Mouse (Mus musculus): Measurements from ENCODE around the gene Dock9.
"Not testable (repeated sequence)": the region's sequence is repeated elsewhere in the genome, so short reads cannot be mapped to it uniquely, and the experiment has no call there.

Gene Dock9

DNA sequence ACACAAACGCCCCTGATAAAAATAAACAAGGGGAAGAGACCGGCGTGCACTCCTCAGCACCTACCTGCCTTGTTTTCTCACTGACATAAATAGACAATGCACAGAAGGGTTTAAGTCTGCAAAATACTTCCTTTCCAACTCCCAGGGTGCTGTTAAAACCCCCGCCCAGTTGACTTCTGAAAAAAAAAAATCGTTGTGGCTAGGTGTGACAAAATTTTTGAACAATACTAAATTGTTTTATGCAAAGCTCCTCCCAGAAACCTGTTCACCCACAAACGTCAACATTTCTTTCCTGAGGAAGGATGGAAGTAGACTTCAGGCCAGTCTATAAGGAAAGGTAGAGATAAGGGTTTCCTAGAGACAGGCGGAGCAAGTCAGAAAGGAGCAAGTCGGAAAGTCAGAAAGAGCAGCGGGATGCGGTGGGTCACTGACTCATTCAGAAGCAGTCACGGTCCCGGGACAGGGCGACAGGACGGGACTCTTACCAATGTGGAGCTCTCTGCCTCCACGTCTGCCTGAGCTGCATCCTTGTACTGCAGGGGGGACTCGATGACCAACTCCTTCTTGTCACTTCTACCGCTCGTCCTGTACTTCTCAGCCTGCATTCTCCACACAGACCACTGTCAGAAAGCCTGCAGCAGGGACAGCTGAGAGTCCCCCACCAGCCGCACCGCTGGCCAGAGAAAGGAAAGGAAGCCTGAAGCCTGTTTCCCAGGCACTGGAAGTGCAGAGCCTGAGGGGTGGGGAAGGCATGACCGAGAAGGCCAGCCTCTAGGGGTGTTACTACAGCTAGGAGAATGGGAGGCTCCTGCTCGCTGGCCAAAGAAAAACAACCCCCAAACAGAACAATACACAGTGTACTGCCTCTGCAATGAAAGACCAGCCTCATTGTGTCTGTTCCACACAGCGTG, 99.7 kb downstream of the Dock9 start:
- no peak for DNase-seq

DNA sequence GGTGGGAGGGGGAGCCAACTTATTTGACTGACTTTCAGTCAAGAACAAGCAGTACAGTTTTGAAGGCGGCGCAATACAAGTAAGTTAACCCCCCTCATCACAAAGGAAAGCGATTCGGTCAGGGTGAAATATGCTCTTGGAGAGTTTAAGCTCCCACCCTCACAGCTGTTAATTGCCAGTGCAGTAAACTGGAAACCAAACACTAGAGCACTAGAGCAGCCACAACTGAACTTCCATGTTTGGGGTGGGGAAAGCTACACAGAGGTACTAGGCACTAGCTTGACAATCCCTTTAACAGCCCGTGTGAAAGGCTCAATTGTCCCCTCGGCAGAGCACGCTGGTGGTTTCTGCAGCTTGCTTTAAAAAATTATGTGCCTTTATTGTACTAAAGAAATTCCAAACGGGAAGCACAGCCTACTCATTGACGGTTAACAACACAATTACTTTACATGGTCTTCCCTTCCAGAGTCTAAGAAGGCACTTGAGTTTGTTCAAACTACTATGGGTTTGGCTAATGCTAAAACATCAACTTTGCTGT, 100.4 kb downstream of the Dock9 start:
- DNase-seq = no peak

DNA sequence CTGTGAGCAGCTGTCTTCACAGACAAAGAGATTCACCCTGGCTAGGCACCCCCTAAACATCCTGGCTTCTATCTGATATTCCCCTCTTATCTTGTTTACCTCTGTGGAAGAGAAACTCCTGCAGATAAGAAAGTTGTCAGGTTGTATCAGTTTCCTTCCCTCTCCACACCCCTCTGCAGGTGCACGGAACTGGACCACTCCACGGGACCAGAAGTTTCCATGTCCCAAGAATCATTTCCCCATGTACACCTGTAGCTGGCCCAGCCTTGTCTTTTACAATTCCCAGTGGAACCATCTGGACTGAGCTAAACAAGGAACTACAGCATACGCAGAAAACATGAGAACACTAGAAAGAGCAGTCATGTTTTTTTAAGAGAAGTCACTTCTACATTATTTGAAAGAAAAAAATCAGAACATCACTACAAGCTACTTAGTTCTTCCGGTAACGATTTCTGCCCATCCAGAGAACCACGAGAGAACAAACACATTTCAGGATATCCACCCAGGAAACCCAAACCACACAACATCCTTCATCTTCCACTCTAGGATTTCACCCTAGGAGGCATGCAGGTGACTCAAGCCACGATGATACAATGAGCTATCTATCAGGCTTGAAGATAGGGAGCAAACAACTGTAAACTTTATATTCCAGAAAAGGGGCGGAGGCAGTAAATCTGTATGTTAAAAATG, 101.1 kb downstream of the Dock9 start:
- DNase-seq = no peak

DNA sequence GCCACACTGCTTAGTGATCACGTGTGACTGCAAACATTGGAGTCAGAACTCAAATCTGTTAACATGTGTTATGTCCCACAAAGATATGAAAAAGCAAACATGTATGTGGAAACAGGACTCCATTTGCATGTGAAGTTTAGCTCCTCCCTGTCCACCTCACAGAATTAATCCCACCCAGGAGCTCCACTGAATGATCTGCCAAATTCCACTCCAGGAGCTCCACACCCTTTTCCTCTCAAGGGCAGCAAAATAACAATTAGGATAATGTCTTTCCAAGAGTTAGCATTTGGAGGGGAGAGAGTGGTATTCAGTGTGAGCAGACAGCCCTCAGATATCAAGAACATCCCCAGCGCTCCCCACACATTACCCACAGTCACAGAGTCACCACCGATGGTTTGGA, 102.9 kb downstream of the Dock9 start:
- no peak for DNase-seq

DNA sequence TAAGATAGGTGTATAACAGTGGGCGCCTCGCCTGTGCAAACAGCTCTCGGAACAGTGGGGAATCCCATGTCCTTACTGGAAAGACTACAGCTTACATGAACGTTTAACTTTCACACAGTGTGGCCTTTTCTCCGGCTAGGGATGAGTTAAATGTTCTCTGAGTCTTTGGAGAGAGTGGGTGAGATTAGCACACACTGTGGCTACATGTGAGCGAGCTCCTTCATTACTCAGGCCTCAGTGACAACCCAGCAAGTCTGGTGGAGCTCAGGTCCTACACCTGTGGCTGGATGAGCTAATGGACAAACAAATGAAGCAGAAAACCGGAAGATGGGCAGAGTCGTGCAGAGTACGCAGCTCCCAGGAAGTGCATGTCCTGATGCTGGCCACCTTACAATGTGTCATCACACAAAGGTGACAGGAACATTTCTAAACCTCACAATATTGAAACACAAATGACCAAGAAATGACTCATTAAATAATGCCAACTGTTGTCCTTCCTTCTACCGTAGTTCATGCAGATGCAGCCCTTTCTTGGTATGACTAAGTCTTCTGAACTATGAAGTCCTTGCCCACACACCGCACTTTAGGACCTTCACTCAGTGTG, 103.5 kb downstream of the Dock9 start:
- DNase-seq = no peak

DNA sequence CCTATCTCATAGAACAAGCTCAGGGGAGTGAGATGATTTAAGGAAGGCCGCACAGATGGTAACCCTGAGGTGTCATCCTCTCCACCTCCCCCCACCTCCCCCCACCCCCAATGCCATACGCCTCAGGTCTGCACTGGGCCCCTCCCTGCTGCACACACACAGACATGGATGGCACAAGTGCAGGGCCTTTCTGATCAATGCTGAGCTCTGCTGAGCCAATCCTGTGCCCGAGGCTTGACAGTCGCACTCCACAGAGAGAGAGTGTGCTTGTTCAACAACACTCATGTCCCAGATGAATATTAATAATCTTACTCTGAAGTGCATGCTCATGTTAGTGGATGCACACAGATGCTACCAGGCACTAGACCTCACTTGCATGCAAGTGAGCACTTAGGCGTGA, 108.0 kb downstream of the Dock9 start:
- not testable (repeated sequence) for DNase-seq

DNA sequence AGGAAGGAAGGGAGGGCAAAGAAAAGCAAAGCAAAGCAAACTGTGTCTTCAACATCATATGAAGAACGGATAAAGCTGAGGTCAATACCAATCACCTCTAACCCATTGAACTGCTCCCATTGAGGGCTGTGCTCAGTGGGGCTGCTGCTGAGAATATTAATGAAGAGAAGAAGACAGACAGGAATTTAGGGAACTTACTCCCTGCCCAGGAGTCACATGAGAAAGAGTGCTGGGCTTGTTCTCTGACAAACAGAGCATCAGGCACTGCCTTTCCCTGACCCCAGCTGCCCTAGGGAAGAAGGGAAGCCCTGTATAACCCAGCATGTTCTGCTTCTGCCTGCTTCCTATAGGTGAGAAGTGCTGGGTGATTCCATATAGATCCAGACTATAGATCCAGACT, 109.5 kb downstream of the Dock9 start:
- no peak for DNase-seq

DNA sequence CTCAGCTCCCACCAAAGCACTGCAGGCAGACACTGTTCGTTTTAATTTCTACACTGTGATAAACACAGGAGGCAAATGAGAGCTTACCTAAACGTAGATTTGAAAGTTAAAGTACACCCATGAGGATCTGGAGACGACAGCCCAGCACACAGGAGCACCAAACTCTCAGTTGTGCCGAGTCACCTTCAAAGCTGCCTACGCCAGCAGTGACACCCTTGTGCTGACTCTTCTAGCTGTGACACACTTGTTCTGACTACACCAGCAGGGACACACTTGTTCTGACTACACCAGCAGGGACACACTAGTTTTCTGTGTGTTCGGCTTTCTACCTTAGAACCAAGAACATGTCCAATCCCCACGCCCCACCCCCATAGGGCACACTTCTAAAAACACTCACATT, 110.4 kb downstream of the Dock9 start:
- DNase-seq = no peak

DNA sequence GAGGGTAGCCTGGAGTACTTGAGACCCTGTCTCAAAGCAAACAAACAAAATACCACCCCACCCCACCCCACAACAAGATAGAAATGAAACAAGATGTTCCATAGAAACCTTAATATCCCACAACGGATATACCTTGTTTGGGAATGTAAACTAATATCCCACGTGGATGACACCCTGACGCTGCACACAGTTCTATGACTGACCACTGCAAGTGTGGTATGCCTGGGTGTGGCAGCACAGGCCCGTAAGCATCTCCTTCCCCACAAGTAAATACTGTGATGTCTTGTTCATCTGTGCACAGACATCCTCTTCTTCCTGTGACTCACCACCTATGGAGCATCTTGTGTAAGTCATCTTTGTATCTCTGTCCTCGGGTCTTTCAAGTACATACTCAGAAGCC, 118.7 kb downstream of the Dock9 start:
- DNase-seq = no peak

DNA sequence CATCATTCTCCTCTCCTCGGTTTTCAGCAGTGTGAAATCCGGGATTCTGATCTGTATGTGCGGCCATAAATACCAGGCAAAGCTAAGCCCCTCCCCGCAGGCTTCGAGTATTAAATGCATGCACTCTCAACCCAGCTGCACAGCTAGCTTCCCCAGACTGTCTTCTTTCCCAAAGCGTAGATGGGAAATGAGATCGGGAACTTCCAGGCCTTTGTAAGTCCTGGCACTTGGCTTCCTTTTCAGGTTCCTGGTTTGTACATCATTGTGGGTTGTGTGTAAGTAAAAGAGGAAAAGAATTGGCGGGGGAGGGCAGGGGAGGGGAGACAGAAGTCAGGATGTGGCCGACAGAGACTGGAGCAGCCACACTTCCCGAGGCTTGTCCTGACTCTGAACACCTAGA, 119.2 kb downstream of the Dock9 start:
- DNase-seq = peak; percentile 16

DNA sequence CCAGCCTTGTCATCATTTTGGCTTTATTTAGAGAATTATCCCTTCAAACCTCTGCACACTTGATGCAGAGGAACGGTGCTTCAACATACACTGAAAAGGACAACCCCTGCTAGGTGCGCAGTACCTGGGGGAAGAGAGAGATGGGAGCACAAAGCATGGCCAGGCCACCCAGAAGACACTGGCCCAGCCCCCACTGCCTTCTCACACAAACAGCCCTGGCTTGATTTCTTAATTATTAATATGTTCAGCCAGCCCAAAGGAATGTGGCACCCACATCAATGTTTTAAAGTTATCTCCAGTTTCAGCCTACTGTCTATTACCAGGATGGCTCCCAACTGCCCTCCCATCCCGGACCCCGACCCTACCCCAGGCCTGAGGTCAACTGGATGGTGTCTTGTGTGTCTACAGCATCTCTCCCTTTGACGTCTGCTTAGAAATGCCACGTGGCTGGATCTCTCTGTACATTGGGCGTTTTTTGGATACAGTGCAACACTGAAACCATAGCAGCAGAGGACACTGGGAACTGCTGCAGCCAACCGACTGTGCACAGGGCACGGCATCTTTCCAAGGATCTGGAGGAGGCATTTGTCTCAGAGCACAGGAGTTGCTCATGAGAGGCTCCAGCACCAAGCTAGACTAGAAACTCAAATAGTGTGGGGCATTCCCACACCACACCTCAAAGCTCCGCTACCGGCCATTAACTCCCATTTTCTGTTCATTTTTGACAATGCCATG, 120.9 kb downstream of the Dock9 start:
- DNase-seq = peak; percentile 28

DNA sequence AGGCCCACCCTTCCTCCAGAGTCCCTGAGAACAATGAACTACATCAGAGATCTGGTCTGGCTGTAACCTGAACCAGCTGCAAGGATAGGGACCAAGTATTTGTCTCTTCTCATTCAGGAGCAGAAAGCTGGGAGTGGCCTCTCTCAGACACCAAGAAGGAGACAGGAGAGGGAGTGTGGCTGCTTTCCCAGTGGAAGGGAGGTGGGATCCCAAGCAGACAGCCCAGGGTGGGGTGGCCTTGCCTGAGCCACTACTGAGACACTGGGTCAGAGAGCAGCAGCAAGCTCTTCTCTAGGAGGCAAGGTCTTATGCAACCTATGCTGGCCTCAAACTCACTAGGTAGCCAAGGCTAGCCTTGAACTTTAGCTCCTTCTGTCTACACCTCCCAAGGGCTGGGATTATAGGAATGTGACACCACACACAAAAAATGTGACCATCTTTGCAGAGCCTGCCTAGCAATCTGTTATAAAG, 121.5 kb downstream of the Dock9 start:
- DNase-seq = peak; percentile 40

DNA sequence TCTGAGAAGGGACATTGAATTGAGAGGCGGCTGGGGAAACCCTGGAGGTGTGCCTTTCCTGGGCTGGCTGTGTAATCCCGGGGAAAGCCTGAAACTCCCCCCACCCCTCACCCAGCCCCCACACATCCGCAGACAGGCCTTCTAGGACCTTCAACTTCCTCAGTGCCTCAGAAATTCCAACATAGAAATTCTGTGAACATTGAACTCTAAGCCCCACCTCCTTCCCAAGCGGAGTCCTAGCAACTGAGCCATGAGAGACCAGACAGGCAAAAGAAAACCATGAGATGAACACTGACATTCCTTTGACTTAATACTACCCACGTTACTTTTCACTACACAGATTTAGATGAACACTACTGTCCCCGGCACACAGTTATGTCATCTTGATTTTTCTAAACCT, 122.1 kb downstream of the Dock9 start:
- DNase-seq = peak; percentile 72

DNA sequence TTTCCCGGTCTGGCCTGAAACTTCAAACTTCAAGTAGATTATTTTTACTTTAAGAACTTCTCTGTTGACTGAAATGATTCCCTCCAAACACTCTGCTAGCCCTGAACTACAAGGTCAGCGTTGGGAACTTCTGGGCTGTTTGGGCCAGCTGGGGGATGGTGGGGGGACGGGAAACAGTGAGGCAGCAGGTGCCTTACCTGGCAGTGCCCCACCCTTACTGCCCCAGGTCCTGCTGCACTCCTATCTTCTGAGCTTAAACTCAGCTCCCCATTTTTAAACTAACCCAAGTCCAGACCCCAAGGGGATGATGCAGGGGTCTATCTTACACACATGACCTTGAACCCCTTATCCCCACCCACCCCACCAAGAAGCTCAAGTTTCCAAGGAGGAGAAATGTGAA, 122.5 kb downstream of the Dock9 start:
- DNase-seq = no peak

DNA sequence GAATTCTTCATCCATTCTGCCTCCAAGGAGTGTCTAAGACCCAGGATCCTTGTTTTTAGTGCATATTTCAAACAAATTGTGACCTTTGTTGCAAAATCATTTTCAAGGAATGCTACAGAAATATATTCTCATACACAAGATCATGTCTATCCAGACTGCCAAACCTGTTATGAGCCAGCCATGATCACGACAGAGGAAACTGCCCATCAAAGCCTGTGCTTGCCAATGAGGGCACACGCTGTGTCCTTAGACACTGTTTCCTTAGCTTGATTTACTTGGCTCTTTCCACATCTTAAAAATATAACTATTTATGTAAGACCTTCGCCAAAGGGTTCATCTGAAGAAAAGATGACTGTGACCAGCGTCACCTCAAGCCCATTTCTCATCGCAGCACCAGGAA, 127.6 kb downstream of the Dock9 start:
- no peak for DNase-seq

DNA sequence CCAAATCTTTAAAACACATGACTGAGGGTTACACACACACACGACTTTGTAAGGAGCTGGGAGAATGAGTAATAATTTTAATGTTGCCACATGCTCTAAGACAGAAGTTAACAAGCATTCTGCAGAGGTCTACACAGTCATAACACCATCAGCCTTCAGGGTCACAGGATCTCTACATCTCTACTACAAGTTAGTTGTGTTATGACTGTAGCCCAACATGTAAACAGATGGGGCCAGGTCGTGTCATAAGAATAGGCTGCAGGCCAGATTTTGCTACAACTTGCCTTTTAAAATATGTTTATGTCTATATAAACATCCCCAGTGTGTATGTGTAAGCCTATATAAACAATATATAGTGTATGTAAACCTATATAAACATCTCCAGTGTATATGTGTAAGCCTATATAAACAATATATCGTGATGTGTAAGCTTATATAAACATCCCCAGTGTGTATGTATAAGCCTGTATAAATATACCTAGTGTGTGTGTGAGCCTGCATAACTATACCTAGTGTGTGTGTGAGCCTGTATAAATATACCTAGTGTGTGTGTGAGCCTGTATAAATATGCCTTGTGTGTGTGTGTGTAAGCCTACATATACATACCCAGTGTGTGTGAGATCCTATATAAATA, 130.9 kb downstream of the Dock9 start:
- no peak for DNase-seq

DNA sequence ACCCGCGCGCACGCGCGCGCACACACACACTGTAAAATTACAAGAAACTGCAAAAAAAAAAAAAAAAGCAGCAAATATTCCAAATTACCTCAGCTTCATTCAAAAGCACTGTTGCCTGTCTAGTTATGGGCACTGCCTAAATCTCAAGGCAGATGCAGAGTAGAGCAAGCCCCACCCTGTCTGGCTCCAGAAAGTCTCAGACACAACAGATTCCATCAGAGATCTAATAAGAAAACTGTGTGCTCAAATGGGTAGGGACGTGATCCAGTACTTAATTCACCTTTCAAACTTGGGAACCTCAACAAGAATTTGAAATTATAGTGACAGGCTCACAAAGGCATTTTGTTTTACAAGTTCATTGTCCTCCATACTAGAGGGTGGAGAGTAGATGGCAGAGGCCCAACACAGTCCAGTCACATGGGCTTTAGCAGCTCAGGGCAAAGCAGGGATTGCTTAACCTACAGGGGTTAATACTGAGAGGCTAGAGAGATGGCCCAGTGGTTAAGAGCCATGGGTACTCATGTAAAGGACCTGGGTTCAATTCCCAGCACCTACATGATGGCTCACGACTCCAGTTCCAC, 131.9 kb downstream of the Dock9 start:
- DNase-seq = peak; percentile 32

DNA sequence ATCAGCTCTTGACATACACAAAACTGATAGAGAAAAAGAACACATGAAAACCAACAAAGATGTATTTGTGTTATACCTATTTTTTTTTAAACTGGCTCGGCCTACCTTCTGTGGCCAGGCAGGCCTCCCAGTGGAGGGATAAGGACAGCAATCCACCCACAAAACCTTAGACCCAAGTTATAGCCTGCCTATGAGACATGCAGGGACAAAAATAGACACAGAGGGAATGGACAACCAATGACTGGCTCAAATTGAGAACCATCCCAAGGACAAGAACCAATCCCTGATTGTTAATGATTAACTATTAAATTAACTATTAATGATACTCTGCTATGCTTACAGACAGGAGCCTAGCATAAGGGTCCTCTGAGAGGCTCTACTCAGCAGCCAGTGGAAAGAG, 133.7 kb downstream of the Dock9 start:
- peak; percentile 65 for DNase-seq

DNA sequence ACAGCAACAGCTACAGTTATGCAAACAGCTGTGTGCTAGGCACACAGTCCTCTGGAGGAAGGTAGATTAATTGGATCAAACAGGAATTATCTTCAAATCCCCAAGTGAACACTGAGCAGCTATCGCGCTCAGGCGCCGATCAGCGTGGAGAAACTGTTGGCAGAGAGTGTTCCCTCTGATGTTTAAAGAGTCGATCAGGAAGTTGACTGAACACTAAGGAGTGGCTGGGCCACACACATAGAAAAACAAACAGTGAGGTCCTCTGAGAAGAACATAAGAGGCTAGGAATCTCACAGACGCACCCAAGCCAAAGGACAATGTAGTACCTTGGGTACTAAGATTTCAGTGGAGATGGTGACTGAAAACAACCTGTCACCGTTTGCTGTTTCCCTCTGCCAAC, 136.7 kb downstream of the Dock9 start:
- DNase-seq = no peak

DNA sequence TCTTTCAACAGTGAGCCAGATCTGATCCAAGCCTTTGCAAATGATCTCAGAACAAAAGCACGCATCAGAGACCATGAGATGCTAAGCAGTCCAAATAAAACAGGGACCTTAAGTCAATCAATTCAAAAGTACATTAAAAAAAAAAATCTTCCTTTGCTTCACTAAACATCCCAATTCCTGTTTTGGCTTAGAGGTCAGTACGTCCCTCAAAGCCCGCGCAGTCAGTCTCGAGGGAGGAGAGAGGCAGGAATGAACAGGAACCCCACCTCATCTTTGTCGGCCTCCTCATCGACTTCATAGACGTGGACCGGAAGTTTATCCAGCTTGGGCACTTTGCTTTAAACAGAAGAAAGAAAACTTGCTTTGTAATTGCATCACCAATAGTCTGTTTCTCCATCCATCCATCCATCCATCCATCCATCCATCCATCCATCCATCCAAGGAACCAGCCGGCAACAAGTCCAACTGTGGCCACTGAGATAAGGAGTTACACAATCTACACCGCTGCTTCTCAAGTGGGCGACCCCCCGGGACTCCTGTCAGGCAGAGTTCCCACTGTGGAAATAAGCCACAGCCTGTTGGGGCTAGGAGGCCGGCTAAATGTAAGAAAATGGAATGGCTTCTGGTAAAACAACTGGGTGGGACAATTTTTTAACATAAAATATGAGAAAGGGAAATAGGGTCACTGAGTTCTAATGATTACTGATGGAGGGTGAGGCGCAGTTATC, 137.3 kb downstream of the Dock9 start:
- no peak for DNase-seq

Measured in kidney, adult 11 months (tissue).